Mouse (Mus musculus): Measurements from ENCODE around the gene Gpr82.

- TF ChIP-seq POLR2A (IDR thresholded peaks at IDR 0.05; ENCODE audit: low read depth, low read length) (no peak), CTCF (IDR thresholded peaks at IDR 0.05; ENCODE audit: extremely low read depth, insufficient read length, insufficient replicate concordance, low read depth, low read length) (no peak)
Measured at GRCm38 (mm10) chrX:13621473-13621872, 39.7 kb upstream of the Gpr82 start.
